Mouse (Mus musculus) ZHBTc4 (cell line): Measurements from ENCODE around the gene Prr29.

Experiments
- DNase-seq: peaks from one replicate; pipeline ENCODE4 v3.0.0-alpha.2; 2011; ENCODE audit warnings: low read depth, low spot score

Gene Prr29

GRCm38 (mm10) chr11:106398481-106398880, 33.2 kb downstream of the Prr29 start:
- DNase-seq, result no peak

GRCm38 (mm10) chr11:106410011-106410410, 44.7 kb downstream of the Prr29 start:
- DNase-seq, result no peak

- no peak for DNase-seq
Observed at GRCm38 (mm10) chr11:106410507-106410906, 45.2 kb downstream of the Prr29 start.

GRCm38 (mm10) chr11:106411157-106411556, 45.9 kb downstream of the Prr29 start:
- DNase-seq, result no peak

GRCm38 (mm10) chr11:106412641-106413360, 47.5 kb downstream of the Prr29 start:
- no peak for DNase-seq

- DNase-seq, result no peak
Observed at GRCm38 (mm10) chr11:106416331-106416730, 51.1 kb downstream of the Prr29 start.

GRCm38 (mm10) chr11:106417860-106418259, 52.6 kb downstream of the Prr29 start:
- no peak for DNase-seq

GRCm38 (mm10) chr11:106418622-106419196, 53.4 kb downstream of the Prr29 start:
- peak; percentile 91 for DNase-seq

- no peak for DNase-seq
Observed at GRCm38 (mm10) chr11:106419262-106420102, 54.2 kb downstream of the Prr29 start.

- DNase-seq, result no peak
Observed at GRCm38 (mm10) chr11:106425201-106425600, 59.9 kb downstream of the Prr29 start.

- no peak for DNase-seq
Observed at GRCm38 (mm10) chr11:106426447-106426846, 61.2 kb downstream of the Prr29 start.
